Mouse (Mus musculus) liver, embryonic 16.5 days (tissue): ENCODE results near the gene Pcgf6. TPM values are rescaled to one million over a fixed set of nuclear protein-coding genes. Genes with fewer than 3 reads are reported as not detected.

Experiments
- ATAC-seq: fragments of 200-750 bp; cut with Nextera tagmentation; 2 replicates; pipeline ENCODE4 v1.8.0; 2017; ENCODE audit warnings: low read depth, mild to moderate bottlenecking, moderate number of reproducible peaks, moderate library complexity
- H3K27ac ChIP-seq: fragments of 300-500 bp; sonication (generic); 2 replicates; pipeline ENCODE4 v1.5.1; 2014; ENCODE audit warnings: mild to moderate bottlenecking, low read length
- H3K27me3 ChIP-seq: fragments of 300-500 bp; sonication (generic); 2 replicates; pipeline ENCODE4 v1.6.1; 2014; ENCODE audit warnings: low read depth, low read length, mixed read lengths; ENCODE audit not compliant: control insufficient read depth, insufficient read depth
- H3K36me3 ChIP-seq: fragments of 300-500 bp; sonication (generic); 2 replicates; pipeline ENCODE4 v1.6.1; 2014; ENCODE audit warnings: mild to moderate bottlenecking; ENCODE audit not compliant: control insufficient read depth, insufficient read depth
- H3K4me1 ChIP-seq: fragments of 300-500 bp; sonication (generic); 2 replicates; pipeline ENCODE4 v1.6.1; 2014; ENCODE audit warnings: low read depth, low read length, mixed read lengths; ENCODE audit not compliant: control insufficient read depth
- H3K4me2 ChIP-seq: fragments of 300-500 bp; sonication (generic); 2 replicates; pipeline ENCODE4 v1.6.1; 2014; ENCODE audit warnings: low read depth, low read length, mixed read lengths
- H3K4me3 ChIP-seq: fragments of 300-500 bp; sonication (generic); 2 replicates; pipeline ENCODE4 v1.5.1; 2014; ENCODE audit warnings: low read depth, mild to moderate bottlenecking, low read length
- H3K9ac ChIP-seq: fragments of 300-500 bp; sonication (generic); 2 replicates; pipeline ENCODE4 v1.6.1; 2014; ENCODE audit warnings: low read depth, low read length
- H3K9me3 ChIP-seq: fragments of 300-500 bp; sonication (generic); replicated peaks from 2 replicates; pipeline ENCODE4 v1.6.1; 2016; ENCODE audit warnings: low read length; ENCODE audit not compliant: control insufficient read depth
- WGBS: fragments of 180-500 bp; shearing (Covaris S2); extraction: QIAGEN DNeasy Blood & Tissue Kit; methylation state at CpG from one replicate; pipeline ENCODE4 v1.1.7; 2014; ENCODE audit not compliant: insufficient replicate concordance; 5-methylcytosine and 5-hydroxymethylcytosine counted together
- polyA plus RNA-seq: library from polyadenylated mRNA; unstranded; fragments of >200 nt; fragmentation: Nextera tagmentation; extraction: Ambion mirVana; gene quantifications from 2 replicates; pipeline ENCODE4 v1.2.1, GENCODE M21; 2015

The Pcgf6 gene
- polyA plus RNA-seq, 1 experiment from 2014 or later, result 5.7 TPM

- Histone ChIP-seq H3K4me3 (no peak overlapping the region), H3K4me1 (no peaks in the 10 kb centered on the region), H3K4me2 (no peak overlapping the region), H3K9ac (no peak overlapping the region), H3K9me3 (no peaks in the 10 kb centered on the region), H3K36me3 (peaks cover 6% of the 10 kb centered on the region), H3K27me3 (no peaks in the 10 kb centered on the region), H3K27ac (no peak overlapping the region)
- ATAC-seq, result no peak
- WGBS, result 66% methylated on average over 4 of the region's 4 CpGs
Observed at GRCm38 (mm10) chr19:47034916-47035315, 15.8 kb downstream of the Pcgf6 start.

- ATAC-seq, result no peak
Observed at GRCm38 (mm10) chr19:47031770-47032169, 18.9 kb downstream of the Pcgf6 start.

GRCm38 (mm10) chr19:47029796-47030195, 20.9 kb downstream of the Pcgf6 start:
- no peak for ATAC-seq
- 75% methylated on average over 9 of the region's 9 CpGs for WGBS

More at GRCm38 (mm10) chr19:47031770-47032169, 18.9 kb downstream of the Pcgf6 start:
- H3K9me3 ChIP-seq, result no peaks in the 10 kb centered on the region
- H3K27me3 ChIP-seq, result no peaks in the 10 kb centered on the region
- H3K4me2 ChIP-seq, result no peak overlapping the region
- peaks cover 4% of the 10 kb centered on the region; the same call in 1 of the 2 replicates for H3K36me3 ChIP-seq
- H3K27ac ChIP-seq, result no peak overlapping the region
- H3K4me3 ChIP-seq, result no peak overlapping the region
- no peaks in the 10 kb centered on the region for H3K4me1 ChIP-seq
- no peak overlapping the region for H3K9ac ChIP-seq
- WGBS, result 77% methylated on average over 6 of the region's 6 CpGs

GRCm38 (mm10) chr19:47026513-47026912, 24.2 kb downstream of the Pcgf6 start:
- Histone ChIP-seq H3K4me3 (no peak overlapping the region), H3K9me3 (no peaks in the 10 kb centered on the region), H3K9ac (no peak overlapping the region), H3K4me2 (no peak overlapping the region), H3K27me3 (no peaks in the 10 kb centered on the region; the same call in 1 of the 2 replicates), H3K27ac (no peak overlapping the region), H3K4me1 (no peaks in the 10 kb centered on the region), H3K36me3 (no peaks in the 10 kb centered on the region)
- no peak for ATAC-seq
- 69% methylated on average over 4 of the region's 4 CpGs for WGBS

More at GRCm38 (mm10) chr19:47029796-47030195, 20.9 kb downstream of the Pcgf6 start:
- H3K4me3 ChIP-seq, result no peak overlapping the region
- no peaks in the 10 kb centered on the region for H3K4me1 ChIP-seq
- H3K9me3 ChIP-seq, result no peaks in the 10 kb centered on the region
- no peak overlapping the region for H3K9ac ChIP-seq
- H3K36me3 ChIP-seq, result peaks cover 4% of the 10 kb centered on the region; the same call in 1 of the 2 replicates
- H3K27ac ChIP-seq, result no peak overlapping the region
- no peak overlapping the region for H3K4me2 ChIP-seq
- no peaks in the 10 kb centered on the region for H3K27me3 ChIP-seq

- no peak overlapping the region for H3K9ac ChIP-seq
- no peaks in the 10 kb centered on the region for H3K4me1 ChIP-seq
- no peak for ATAC-seq
- H3K9me3 ChIP-seq, result no peaks in the 10 kb centered on the region
- no peak overlapping the region for H3K4me2 ChIP-seq
- H3K4me3 ChIP-seq, result no peak overlapping the region
- WGBS, result 62% methylated on average over 10 of the region's 10 CpGs
- H3K27me3 ChIP-seq, result no peaks in the 10 kb centered on the region; the same call in 1 of the 2 replicates
- no peak overlapping the region for H3K27ac ChIP-seq
- no peaks in the 10 kb centered on the region for H3K36me3 ChIP-seq
Observed at GRCm38 (mm10) chr19:47024954-47025353, 25.8 kb downstream of the Pcgf6 start.

DNA sequence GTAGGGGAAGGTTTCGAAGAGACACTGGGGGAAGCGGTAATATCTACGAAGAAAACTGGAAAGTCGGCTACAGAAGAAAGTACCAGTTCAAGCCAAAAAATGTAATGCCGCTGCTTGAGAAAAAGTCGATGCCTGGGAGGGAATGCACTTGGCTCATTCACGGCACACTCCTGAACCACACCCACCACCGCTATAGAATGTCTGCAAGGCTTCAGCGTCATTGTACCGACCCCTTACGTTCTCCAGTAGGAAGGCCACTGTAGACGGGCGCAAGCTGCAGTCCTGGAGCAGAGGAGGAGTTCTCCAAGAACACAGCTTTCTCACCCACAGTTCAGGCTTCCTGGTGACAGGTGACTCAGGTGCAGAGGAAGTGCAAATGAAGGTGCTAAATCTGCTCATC, 27.2 kb downstream of the Pcgf6 start:
- 73% methylated on average over 13 of the region's 13 CpGs for WGBS
- Histone ChIP-seq H3K4me3 (no peak overlapping the region), H3K27me3 (peaks cover 9% of the 10 kb centered on the region), H3K4me2 (no peak overlapping the region), H3K9me3 (no peaks in the 10 kb centered on the region), H3K4me1 (no peaks in the 10 kb centered on the region), H3K27ac (no peak overlapping the region), H3K36me3 (no peaks in the 10 kb centered on the region), H3K9ac (no peak overlapping the region)
- no peak for ATAC-seq

DNA sequence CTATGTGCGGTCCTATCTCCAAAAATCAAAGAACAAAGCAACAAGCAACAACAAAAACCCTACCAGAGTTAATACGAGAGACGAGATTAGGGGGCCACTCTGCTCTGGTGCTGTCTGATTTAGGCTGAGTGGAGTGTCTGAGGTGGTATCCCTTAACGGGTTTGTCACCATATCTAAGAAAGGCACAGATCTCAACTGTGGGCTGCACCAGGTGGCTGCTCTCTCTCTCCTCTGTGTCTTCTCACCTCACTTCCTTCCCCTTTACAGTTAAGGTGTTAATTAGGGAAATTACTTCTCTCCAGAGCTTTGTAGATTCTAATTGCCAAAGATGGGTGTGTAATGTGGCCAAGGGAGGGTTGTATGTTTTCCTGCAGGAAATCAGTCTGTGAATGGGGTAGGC, 28.0 kb downstream of the Pcgf6 start:
- Histone ChIP-seq H3K36me3 (no peaks in the 10 kb centered on the region), H3K9ac (no peak overlapping the region), H3K4me1 (no peaks in the 10 kb centered on the region), H3K4me3 (no peak overlapping the region), H3K4me2 (no peak overlapping the region), H3K9me3 (no peaks in the 10 kb centered on the region), H3K27ac (no peak overlapping the region), H3K27me3 (peaks cover 15% of the 10 kb centered on the region)
- WGBS, result 42% methylated on average over 4 of the region's 4 CpGs
- no peak for ATAC-seq

DNA sequence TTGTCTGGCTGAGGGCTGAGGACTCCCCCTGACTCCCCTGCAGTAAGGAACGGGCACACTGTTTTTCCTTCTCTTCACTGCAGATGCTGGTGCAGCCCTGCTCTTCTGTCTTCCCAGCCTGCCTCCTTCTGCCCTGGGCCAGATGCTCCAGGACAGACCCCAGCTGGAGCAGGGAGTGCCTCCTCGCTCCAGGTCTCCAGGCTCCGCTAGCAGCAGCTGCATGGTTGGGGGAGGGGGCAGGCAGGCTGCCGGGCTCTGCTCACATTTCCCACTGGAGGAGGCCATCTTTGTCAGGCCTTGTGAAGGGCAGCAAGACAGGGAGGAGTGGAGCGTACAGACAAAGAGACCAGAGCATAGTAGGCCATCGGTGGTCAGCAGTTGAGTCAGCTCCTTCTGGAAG, 31.4 kb downstream of the Pcgf6 start:
- Histone ChIP-seq H3K4me1 (peaks cover 10% of the 10 kb centered on the region), H3K27me3 (peaks cover 44% of the 10 kb centered on the region), H3K4me3 (no peak overlapping the region), H3K36me3 (no peaks in the 10 kb centered on the region), H3K4me2 (no peak overlapping the region), H3K9me3 (no peaks in the 10 kb centered on the region), H3K9ac (no peak overlapping the region), H3K27ac (no peak overlapping the region)
- WGBS, result 33% methylated on average over 6 of the region's 6 CpGs
- no peak for ATAC-seq

- peaks cover 54% of the 10 kb centered on the region for H3K27me3 ChIP-seq
- no peak overlapping the region for H3K4me3 ChIP-seq
- no peak overlapping the region for H3K4me2 ChIP-seq
- H3K36me3 ChIP-seq, result no peaks in the 10 kb centered on the region
- no peak overlapping the region for H3K9ac ChIP-seq
- ATAC-seq, result no peak
- no peak overlapping the region for H3K27ac ChIP-seq
- no peaks in the 10 kb centered on the region for H3K9me3 ChIP-seq
- 29% methylated on average over 2 of the region's 2 CpGs for WGBS
- peaks cover 10% of the 10 kb centered on the region for H3K4me1 ChIP-seq
Observed at GRCm38 (mm10) chr19:47018330-47018729, 32.4 kb downstream of the Pcgf6 start.
